Mouse (Mus musculus) myocyte (in vitro differentiated cells): ENCODE measurements at regions not wholly inside any gene's neighbourhood (a gene's known extent, or its start where the extent isn't known, plus 50 kb on each side); places are given as distances from the start of the nearest gene placed in this dataset.

Source experiments
- MYOD1 ChIP-seq, 3 experiments: IDR thresholded peaks; one replicate each; pipeline ENCODE4 v1.6.1; 2011; ENCODE audit warnings: control low read depth in 2 of 3, low read depth in 2 of 3, mild to moderate bottlenecking in 2 of 3, moderate library complexity in 1 of 3; ENCODE audit not compliant: insufficient read length in 2 of 3, control insufficient read depth in 1 of 3
- POLR2A ChIP-seq: IDR thresholded peaks from one replicate; pipeline ENCODE4 v1.6.1; 2011; ENCODE audit warnings: low read depth, mild to moderate bottlenecking, control low read depth, moderate library complexity; ENCODE audit not compliant: insufficient read length
- USF1 ChIP-seq: IDR thresholded peaks from one replicate; pipeline ENCODE4 v1.6.1; 2011; ENCODE audit warnings: low read depth, mild to moderate bottlenecking, control low read depth, moderate library complexity

DNA sequence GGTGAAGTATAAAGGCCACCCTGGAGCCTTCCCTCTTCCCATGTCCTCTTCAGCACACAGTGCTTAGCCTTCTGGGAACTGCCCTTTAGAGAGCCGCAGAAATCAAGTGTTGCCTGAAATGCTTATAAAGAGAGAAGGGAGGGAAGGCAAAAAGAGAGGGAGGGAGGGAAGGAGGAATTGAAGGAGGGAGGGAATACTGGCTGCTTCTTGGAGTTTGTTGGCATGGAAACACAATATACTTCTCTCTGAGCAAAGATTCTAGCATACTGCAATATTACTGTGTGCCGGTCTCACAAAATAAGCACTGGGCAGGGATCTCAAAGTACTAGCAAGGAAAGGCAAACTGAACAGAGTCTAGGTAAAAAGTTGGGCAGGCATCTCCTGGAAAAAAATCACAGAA lies 225.9 kb upstream of the Ldb2 start:
- TF ChIP-seq MYOD1 (IDR thresholded peaks at IDR 0.05; ENCODE audit: control insufficient read depth in 1 of 3, insufficient read length in 2 of 3, low read depth in 2 of 3) (no peak), POLR2A (no peak), USF1 (no peak)
